Mouse (Mus musculus): ENCODE measurements at regions not wholly inside any gene's neighbourhood (a gene's known extent, or its start where the extent isn't known, plus 50 kb on each side); places are given as distances from the start of the nearest gene placed in this dataset.

DNA sequence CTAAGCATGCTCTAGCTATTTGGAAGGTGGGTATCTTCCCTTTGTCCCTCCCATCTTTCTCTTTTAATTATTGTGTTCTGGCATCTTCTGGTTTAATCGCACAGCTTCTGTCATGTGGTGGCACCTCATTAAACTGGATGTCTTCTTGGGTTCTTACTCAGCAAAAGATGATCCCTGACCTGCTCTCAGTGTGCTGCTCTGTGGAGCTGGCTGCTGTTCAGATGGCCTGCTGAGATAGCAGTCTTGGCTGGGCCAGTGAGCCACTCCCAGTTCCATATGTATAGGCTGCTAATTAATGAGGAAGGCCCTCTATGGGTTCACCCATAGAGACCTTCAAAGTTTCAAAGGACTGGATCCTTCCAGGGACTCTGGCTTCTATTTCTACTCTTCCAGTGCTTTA lies 213.9 kb upstream of the Mki67 start:
- no peak for ATAC-seq (ENCODE audit: low read depth)
- Histone ChIP-seq H3K4me3 (ENCODE audit: low read length) (no peak overlapping the region), H3K36me3 (ENCODE audit: control insufficient read depth, insufficient read depth, low read length) (no peaks in the 10 kb centered on the region), H3K4me1 (replicated peaks; ENCODE audit: control insufficient read depth, insufficient read depth, low read length) (no peaks in the 10 kb centered on the region), H3K27me3 (ENCODE audit: control insufficient read depth, insufficient read depth, low read depth, low read length) (no peaks in the 10 kb centered on the region), H3K27ac (ENCODE audit: low read length) (no peak overlapping the region), H3K9me3 (ENCODE audit: control insufficient read depth, low read length) (no peaks in the 10 kb centered on the region), H3K9ac (ENCODE audit: low read length) (no peak overlapping the region), H3K4me2 (ENCODE audit: low read depth, low read length) (no peak overlapping the region)
- 77% methylated on average over 1 of the region's 1 CpGs for WGBS

DNA sequence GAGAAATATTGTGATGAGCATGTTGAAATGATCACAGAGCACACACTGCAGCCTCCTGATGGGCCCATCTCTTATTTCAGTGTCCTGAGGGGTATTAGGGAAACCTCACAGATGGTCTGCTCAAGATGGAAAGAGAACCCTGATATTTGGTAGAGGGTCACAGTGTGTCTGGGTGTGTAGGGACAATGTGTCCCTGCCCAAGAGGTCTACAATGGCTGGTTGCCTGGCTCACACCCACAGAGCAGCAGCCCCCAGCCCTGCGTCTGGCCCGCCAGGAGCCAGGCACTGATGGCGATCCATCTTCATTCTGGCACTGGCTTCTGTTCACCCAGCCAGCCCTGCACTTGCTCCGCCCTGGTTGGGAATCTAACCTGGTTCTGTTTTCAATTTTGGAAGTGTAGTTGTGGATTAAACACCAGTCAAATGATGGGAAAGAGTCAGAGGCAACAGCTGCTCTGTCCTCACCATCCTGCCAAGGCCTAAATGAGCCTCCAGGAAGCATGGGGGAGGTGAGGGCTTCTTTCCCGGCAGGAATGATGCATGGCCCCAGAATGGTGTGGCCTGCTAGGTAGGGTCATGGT lies 216.5 kb upstream of the Mki67 start:
- ATAC-seq (ENCODE audit: low read depth), result no peak
- no peak overlapping the region for H3K27ac ChIP-seq (ENCODE audit: low read length)
- no peaks in the 10 kb centered on the region for H3K27me3 ChIP-seq (ENCODE audit: control insufficient read depth, insufficient read depth, low read depth, low read length)
- H3K4me1 ChIP-seq (replicated peaks; ENCODE audit: control insufficient read depth, insufficient read depth, low read length), result no peaks in the 10 kb centered on the region
- WGBS, result 67% methylated on average over 5 of the region's 5 CpGs
- H3K9ac ChIP-seq (ENCODE audit: low read length), result no peak overlapping the region
- no peaks in the 10 kb centered on the region for H3K9me3 ChIP-seq (ENCODE audit: control insufficient read depth, low read length)
- no peak overlapping the region for H3K4me2 ChIP-seq (ENCODE audit: low read depth, low read length)
- no peaks in the 10 kb centered on the region for H3K36me3 ChIP-seq (ENCODE audit: control insufficient read depth, insufficient read depth, low read length)
- H3K4me3 ChIP-seq (ENCODE audit: low read length), result no peak overlapping the region

DNA sequence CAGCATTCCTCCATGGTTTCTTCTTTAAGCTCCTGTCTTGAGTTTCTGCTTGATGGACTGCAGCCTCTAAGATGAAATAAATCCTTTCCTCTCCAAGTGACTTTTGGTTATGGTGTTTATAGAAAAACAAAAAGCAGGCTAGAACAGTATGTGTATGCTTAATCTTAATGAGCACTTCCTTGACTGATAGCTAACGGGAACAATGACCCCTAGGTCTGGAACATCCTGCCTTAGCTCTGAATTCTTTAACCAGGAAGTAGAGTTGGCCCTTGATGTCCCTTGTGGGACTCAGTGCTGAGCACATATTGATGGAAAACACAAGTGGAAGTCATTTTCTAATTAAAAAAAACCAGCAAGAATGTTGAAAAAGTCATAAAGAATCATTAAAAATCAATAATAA lies 219.0 kb upstream of the Mki67 start:
- Histone ChIP-seq H3K4me3 (ENCODE audit: low read length) (no peak overlapping the region), H3K27ac (ENCODE audit: low read length) (no peak overlapping the region), H3K4me2 (ENCODE audit: low read depth, low read length) (no peak overlapping the region), H3K36me3 (ENCODE audit: control insufficient read depth, insufficient read depth, low read length) (no peaks in the 10 kb centered on the region), H3K9ac (ENCODE audit: low read length) (no peak overlapping the region), H3K9me3 (ENCODE audit: control insufficient read depth, low read length) (no peaks in the 10 kb centered on the region), H3K4me1 (replicated peaks; ENCODE audit: control insufficient read depth, insufficient read depth, low read length) (no peaks in the 10 kb centered on the region), H3K27me3 (ENCODE audit: control insufficient read depth, insufficient read depth, low read depth, low read length) (no peaks in the 10 kb centered on the region)
- WGBS, result 46% methylated on average over 1 of the region's 1 CpGs
- no peak for ATAC-seq (ENCODE audit: low read depth)

DNA sequence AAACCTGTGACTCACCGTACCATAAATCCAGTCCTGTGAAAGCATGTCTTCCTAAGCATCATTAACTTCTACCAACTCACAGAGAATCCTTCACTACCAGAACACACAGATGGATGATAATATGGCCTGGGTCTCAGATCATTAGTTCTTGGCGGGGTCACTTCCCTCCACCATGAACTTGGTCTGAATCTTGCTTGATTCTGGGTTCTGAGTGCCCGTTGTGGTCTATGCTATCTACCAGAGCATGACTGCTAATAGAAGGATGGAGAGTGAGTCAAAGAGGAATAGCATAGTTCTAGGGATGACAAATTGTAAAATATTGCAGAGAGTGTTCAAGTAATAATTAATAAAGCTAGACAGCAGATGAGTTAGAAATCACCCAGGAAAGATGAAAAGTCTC lies 221.3 kb upstream of the Mki67 start:
- WGBS, result 86% methylated on average over 3 of the region's 3 CpGs
- Histone ChIP-seq H3K27me3 (ENCODE audit: control insufficient read depth, insufficient read depth, low read depth, low read length) (no peaks in the 10 kb centered on the region), H3K4me3 (ENCODE audit: low read length) (no peak overlapping the region), H3K9ac (ENCODE audit: low read length) (no peak overlapping the region), H3K4me2 (ENCODE audit: low read depth, low read length) (no peak overlapping the region), H3K4me1 (replicated peaks; ENCODE audit: control insufficient read depth, insufficient read depth, low read length) (no peaks in the 10 kb centered on the region), H3K27ac (ENCODE audit: low read length) (no peak overlapping the region), H3K9me3 (ENCODE audit: control insufficient read depth, low read length) (no peaks in the 10 kb centered on the region), H3K36me3 (ENCODE audit: control insufficient read depth, insufficient read depth, low read length) (no peaks in the 10 kb centered on the region)
- no peak for ATAC-seq (ENCODE audit: low read depth)

DNA sequence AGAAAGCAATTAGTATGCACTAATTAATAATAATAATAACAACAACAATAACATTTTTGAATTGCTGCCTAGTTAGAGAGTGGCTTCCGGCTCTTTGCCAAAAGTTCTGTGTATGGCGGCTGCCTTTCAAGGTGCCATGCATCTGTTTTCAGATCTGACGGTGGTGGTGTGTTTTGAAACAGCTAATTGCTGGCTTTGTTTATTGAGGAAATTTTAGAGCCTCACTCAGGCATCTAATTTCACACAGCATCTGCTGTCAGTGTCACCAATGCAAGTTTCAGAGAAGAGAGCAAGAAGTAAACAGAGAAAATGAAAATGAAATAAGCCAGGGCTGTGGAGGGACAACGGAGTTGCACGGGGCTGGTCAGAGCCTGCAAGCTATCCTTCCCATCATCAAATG lies 223.2 kb upstream of the Mki67 start:
- H3K4me3 ChIP-seq (ENCODE audit: low read length), result no peak overlapping the region
- no peaks in the 10 kb centered on the region for H3K27me3 ChIP-seq (ENCODE audit: control insufficient read depth, insufficient read depth, low read depth, low read length)
- no peaks in the 10 kb centered on the region for H3K4me1 ChIP-seq (replicated peaks; ENCODE audit: control insufficient read depth, insufficient read depth, low read length)
- WGBS, result 72% methylated on average over 5 of the region's 5 CpGs
- H3K9me3 ChIP-seq (ENCODE audit: control insufficient read depth, low read length), result no peaks in the 10 kb centered on the region
- no peak overlapping the region for H3K27ac ChIP-seq (ENCODE audit: low read length)
- H3K9ac ChIP-seq (ENCODE audit: low read length), result no peak overlapping the region
- no peak for ATAC-seq (ENCODE audit: low read depth)
- H3K4me2 ChIP-seq (ENCODE audit: low read depth, low read length), result no peak overlapping the region
- H3K36me3 ChIP-seq (ENCODE audit: control insufficient read depth, insufficient read depth, low read length), result no peaks in the 10 kb centered on the region

DNA sequence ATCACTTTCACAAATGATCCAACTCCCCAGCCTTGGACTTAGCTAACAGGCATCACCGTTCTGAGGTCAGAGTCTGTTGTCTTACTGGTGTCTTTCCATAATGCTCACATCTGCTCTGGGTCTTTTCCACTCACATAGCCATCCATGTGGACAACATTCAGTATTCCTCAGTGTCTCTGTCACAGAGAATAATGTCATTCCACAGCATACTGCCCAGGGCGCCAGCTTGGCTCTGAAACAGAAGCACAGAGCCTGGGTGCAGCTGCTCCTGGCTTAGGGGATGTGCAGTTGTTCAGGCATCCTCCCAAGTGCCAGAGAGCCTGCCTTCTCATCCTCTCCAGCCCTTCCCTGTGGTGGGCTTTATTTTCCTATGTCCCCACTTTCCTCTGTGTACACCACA lies 226.7 kb upstream of the Mki67 start:
- 79% methylated on average over 2 of the region's 2 CpGs for WGBS
- no peak overlapping the region for H3K27ac ChIP-seq (ENCODE audit: low read length)
- no peaks in the 10 kb centered on the region for H3K36me3 ChIP-seq (ENCODE audit: control insufficient read depth, insufficient read depth, low read length)

DNA sequence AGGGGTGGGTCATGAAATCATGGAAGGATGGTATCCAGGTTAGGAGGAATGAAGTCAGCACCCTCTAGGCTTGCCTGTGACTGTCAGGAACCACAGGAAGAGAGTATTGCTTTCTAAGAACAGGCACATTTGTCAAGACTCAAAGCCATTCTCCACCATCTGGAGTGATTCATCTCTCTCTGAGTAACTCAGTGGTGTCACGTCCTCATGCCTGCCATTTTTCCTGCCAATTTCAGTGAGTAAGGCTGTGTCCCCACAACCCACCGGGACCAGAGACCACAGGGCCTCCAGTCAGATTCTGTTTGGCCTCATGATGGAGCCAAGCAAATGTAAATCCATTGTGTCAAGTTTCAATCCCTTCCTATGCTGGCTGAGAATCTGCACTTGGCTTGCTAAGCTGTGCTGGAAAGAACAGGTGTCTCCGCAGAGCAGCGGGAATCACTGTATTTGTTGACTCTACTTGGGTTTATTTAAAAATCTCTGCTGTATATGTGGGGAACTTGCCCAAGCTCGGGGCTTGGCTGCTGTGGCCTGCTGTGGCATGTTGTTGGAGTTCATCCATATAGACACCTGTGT lies 230.0 kb upstream of the Mki67 start:
- 67% methylated on average over 5 of the region's 5 CpGs for WGBS
- Histone ChIP-seq H3K27me3 (ENCODE audit: control insufficient read depth, insufficient read depth, low read depth, low read length) (no peaks in the 10 kb centered on the region), H3K4me3 (ENCODE audit: low read length) (no peak overlapping the region), H3K27ac (ENCODE audit: low read length) (no peak overlapping the region), H3K4me1 (replicated peaks; ENCODE audit: control insufficient read depth, insufficient read depth, low read length) (no peaks in the 10 kb centered on the region), H3K4me2 (ENCODE audit: low read depth, low read length) (no peak overlapping the region), H3K36me3 (ENCODE audit: control insufficient read depth, insufficient read depth, low read length) (no peaks in the 10 kb centered on the region), H3K9ac (ENCODE audit: low read length) (no peak overlapping the region), H3K9me3 (ENCODE audit: control insufficient read depth, low read length) (no peaks in the 10 kb centered on the region)
- no peak for ATAC-seq (ENCODE audit: low read depth)

More for the DNA sequence above, 226.7 kb upstream of the Mki67 start:
- no peak for ATAC-seq (ENCODE audit: low read depth)
- H3K27me3 ChIP-seq (ENCODE audit: control insufficient read depth, insufficient read depth, low read depth, low read length), result no peaks in the 10 kb centered on the region
- H3K4me1 ChIP-seq (replicated peaks; ENCODE audit: control insufficient read depth, insufficient read depth, low read length), result no peaks in the 10 kb centered on the region
- H3K4me3 ChIP-seq (ENCODE audit: low read length), result no peak overlapping the region
- no peaks in the 10 kb centered on the region for H3K9me3 ChIP-seq (ENCODE audit: control insufficient read depth, low read length)
- no peak overlapping the region for H3K9ac ChIP-seq (ENCODE audit: low read length)
- H3K4me2 ChIP-seq (ENCODE audit: low read depth, low read length), result no peak overlapping the region

DNA sequence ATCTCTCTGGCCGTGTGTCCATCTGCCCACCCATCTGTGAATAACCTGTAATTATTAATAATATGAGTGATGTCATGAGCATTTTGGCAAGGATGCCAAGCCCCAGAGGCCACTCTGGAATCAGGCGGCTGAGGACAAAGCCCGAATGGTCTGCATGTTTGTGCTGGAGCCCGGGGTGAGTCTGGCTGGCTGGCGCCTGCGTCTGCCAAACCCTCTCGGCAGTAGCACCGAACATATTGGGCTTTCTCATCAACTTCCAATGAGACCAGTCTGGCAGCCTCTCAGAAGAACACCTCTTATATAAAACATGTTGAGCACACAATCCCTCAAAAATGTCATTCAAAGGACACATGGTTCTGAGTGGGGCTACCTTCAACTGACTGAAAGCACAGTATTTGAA lies 244.9 kb upstream of the Mki67 start:
- Histone ChIP-seq H3K27me3 (ENCODE audit: control insufficient read depth, insufficient read depth, low read depth, low read length) (no peaks in the 10 kb centered on the region), H3K27ac (ENCODE audit: low read length) (no peak overlapping the region), H3K4me2 (ENCODE audit: low read depth, low read length) (no peak overlapping the region), H3K4me1 (replicated peaks; ENCODE audit: control insufficient read depth, insufficient read depth, low read length) (no peaks in the 10 kb centered on the region), H3K36me3 (ENCODE audit: control insufficient read depth, insufficient read depth, low read length) (no peaks in the 10 kb centered on the region), H3K9ac (ENCODE audit: low read length) (no peak overlapping the region), H3K9me3 (ENCODE audit: control insufficient read depth, low read length) (no peaks in the 10 kb centered on the region), H3K4me3 (ENCODE audit: low read length) (no peak overlapping the region)
- no peak for ATAC-seq (ENCODE audit: low read depth)
- WGBS, result 66% methylated on average over 8 of the region's 8 CpGs

DNA sequence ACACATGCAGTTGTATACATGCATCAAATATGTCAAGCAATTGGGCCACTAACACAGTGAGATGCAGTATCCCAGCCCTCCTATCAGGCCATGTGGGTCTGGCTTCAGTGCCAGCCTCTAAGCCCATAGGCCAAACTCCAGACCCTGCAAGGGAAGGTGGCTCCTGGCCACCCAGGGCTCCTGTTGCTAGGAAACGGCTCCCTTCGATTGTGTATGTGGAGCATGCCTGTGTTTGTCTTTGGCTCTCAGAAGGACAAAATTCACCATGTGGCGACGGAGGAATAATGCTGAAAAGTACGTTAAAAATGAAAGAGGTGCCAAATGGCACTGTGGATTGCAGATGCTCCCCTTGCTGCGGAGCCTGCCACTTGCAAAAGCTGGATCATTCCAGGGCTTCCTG lies 249.4 kb upstream of the Mki67 start:
- Histone ChIP-seq H3K4me1 (replicated peaks; ENCODE audit: control insufficient read depth, insufficient read depth, low read length) (no peaks in the 10 kb centered on the region), H3K9ac (ENCODE audit: low read length) (no peak overlapping the region)
- ATAC-seq (ENCODE audit: low read depth), result no peak

DNA sequence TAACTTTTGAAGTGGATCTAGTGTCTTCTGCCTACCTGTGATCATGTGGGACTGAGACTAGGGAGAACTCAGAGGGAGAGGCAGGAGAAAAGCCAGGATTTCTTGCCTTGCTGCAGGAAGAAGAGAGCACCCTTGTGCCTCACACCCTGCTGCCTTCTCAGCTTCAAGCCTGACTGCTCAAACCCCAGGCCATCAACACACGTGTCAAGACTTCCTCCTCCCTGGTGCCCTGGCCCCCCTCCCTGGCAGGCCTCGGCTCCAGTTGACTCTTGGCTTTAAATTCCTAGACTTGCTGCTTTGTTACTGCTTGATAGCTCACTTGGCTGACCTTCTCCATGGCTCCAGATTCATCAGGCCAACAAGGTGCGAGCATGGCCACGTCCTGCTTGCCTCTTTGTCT lies 250.1 kb upstream of the Mki67 start:
- Histone ChIP-seq H3K4me3 (ENCODE audit: low read length) (no peak overlapping the region), H3K27me3 (ENCODE audit: control insufficient read depth, insufficient read depth, low read depth, low read length) (no peaks in the 10 kb centered on the region), H3K9ac (ENCODE audit: low read length) (no peak overlapping the region), H3K4me1 (replicated peaks; ENCODE audit: control insufficient read depth, insufficient read depth, low read length) (no peaks in the 10 kb centered on the region), H3K36me3 (ENCODE audit: control insufficient read depth, insufficient read depth, low read length) (no peaks in the 10 kb centered on the region), H3K27ac (ENCODE audit: low read length) (no peak overlapping the region), H3K9me3 (ENCODE audit: control insufficient read depth, low read length) (no peaks in the 10 kb centered on the region), H3K4me2 (ENCODE audit: low read depth, low read length) (no peak overlapping the region)
- WGBS, result 44% methylated on average over 4 of the region's 4 CpGs
- no peak for ATAC-seq (ENCODE audit: low read depth)

More for the DNA sequence above, 249.4 kb upstream of the Mki67 start:
- no peaks in the 10 kb centered on the region for H3K36me3 ChIP-seq (ENCODE audit: control insufficient read depth, insufficient read depth, low read length)
- no peak overlapping the region for H3K4me3 ChIP-seq (ENCODE audit: low read length)
- no peaks in the 10 kb centered on the region for H3K27me3 ChIP-seq (ENCODE audit: control insufficient read depth, insufficient read depth, low read depth, low read length)
- no peak overlapping the region for H3K4me2 ChIP-seq (ENCODE audit: low read depth, low read length)
- no peaks in the 10 kb centered on the region for H3K9me3 ChIP-seq (ENCODE audit: control insufficient read depth, low read length)
- H3K27ac ChIP-seq (ENCODE audit: low read length), result no peak overlapping the region
- 43% methylated on average over 6 of the region's 6 CpGs for WGBS
